Mouse (Mus musculus) limb, embryonic 10.5 days (tissue): ENCODE measurements around the gene Prkag2. TPM values are rescaled to one million over a fixed set of nuclear protein-coding genes. Genes with fewer than 3 reads are reported as not detected.
A peak's percentile ranks its signal among the peaks of the same experiment; 100 is the strongest.

Source experiments
- DNase-seq: peaks from one replicate; pipeline ENCODE4 v3.0.0-alpha.2; 2017; ENCODE audit warnings: low spot score
- H3K27ac ChIP-seq: fragments of 300-500 bp; sonication (generic); 2 replicates; pipeline ENCODE4 v1.5.1; 2016; ENCODE audit warnings: mild to moderate bottlenecking
- H3K27me3 ChIP-seq: fragments of 300-500 bp; sonication (generic); 2 replicates; pipeline ENCODE4 v1.6.1; 2016; ENCODE audit warnings: low read depth, mild to moderate bottlenecking; ENCODE audit not compliant: poor library complexity, severe bottlenecking
- H3K36me3 ChIP-seq: fragments of 300-500 bp; sonication (generic); 2 replicates; pipeline ENCODE4 v1.6.1; 2016; ENCODE audit warnings: mild to moderate bottlenecking, moderate library complexity
- H3K4me1 ChIP-seq: fragments of 300-500 bp; sonication (generic); 2 replicates; pipeline ENCODE4 v1.6.1; 2016
- H3K4me3 ChIP-seq: fragments of 300-500 bp; sonication (generic); 2 replicates; pipeline ENCODE4 v1.5.1; 2016; ENCODE audit warnings: mild to moderate bottlenecking, moderate library complexity
- H3K9me3 ChIP-seq: fragments of 300-500 bp; sonication (generic); replicated peaks from 2 replicates; pipeline ENCODE4 v1.6.1; 2016; ENCODE audit warnings: mild to moderate bottlenecking
- WGBS: fragments of 180-500 bp; shearing (Covaris S2); methylation state at CpG from one replicate; pipeline ENCODE4 v1.1.7; 2016; 5-methylcytosine and 5-hydroxymethylcytosine counted together
- polyA plus RNA-seq: library from polyadenylated mRNA; unstranded; fragments of >200 nt; fragmentation: Nextera tagmentation; extraction: Ambion mirVana; gene quantifications from 2 replicates; pipeline ENCODE4 v1.2.1, GENCODE M21; 2016

The Prkag2 gene
- polyA plus RNA-seq, 1 experiment from 2014 or later, result 35.1 TPM

- WGBS, result 76% methylated on average over 4 of the region's 4 CpGs
- Histone ChIP-seq H3K4me3 (no peak overlapping the region), H3K4me1 (peaks cover 21% of the 10 kb centered on the region; the same call in 1 of the 2 replicates)
Measured at GRCm38 (mm10) chr5:25031456-25031856, 69.0 kb downstream of the Prkag2 start.

GRCm38 (mm10) chr5:25031037-25031436 lies 69.4 kb downstream of the Prkag2 start:
- H3K27ac ChIP-seq, result no peak overlapping the region
- 91% methylated on average over 11 of the region's 11 CpGs for WGBS

More at GRCm38 (mm10) chr5:25031456-25031856, 69.0 kb downstream of the Prkag2 start:
- no peaks in the 10 kb centered on the region for H3K9me3 ChIP-seq
- H3K27ac ChIP-seq, result no peak overlapping the region
- no peaks in the 10 kb centered on the region for H3K36me3 ChIP-seq
- H3K27me3 ChIP-seq, result no peaks in the 10 kb centered on the region
- DNase-seq, result no peak

GRCm38 (mm10) chr5:25030276-25030681 lies 70.2 kb downstream of the Prkag2 start:
- Histone ChIP-seq H3K27ac (no peak overlapping the region), H3K36me3 (no peaks in the 10 kb centered on the region), H3K9me3 (no peaks in the 10 kb centered on the region), H3K27me3 (no peaks in the 10 kb centered on the region), H3K4me3 (no peak overlapping the region), H3K4me1 (peaks cover 21% of the 10 kb centered on the region; the same call in 1 of the 2 replicates)
- 28% methylated on average over 3 of the region's 3 CpGs for WGBS
- DNase-seq, result no peak

More at GRCm38 (mm10) chr5:25031037-25031436, 69.4 kb downstream of the Prkag2 start:
- Histone ChIP-seq H3K27me3 (no peaks in the 10 kb centered on the region), H3K4me1 (peaks cover 21% of the 10 kb centered on the region; the same call in 1 of the 2 replicates), H3K36me3 (no peaks in the 10 kb centered on the region), H3K9me3 (no peaks in the 10 kb centered on the region), H3K4me3 (no peak overlapping the region)
- DNase-seq, result no peak

GRCm38 (mm10) chr5:25027673-25028072 lies 72.8 kb downstream of the Prkag2 start:
- H3K36me3 ChIP-seq, result no peaks in the 10 kb centered on the region
- DNase-seq, result no peak
- no peaks in the 10 kb centered on the region for H3K9me3 ChIP-seq
- 69% methylated on average over 4 of the region's 4 CpGs for WGBS
- no peaks in the 10 kb centered on the region for H3K27me3 ChIP-seq
- H3K4me3 ChIP-seq, result no peak overlapping the region
- H3K27ac ChIP-seq, result no peak overlapping the region
- peaks cover 21% of the 10 kb centered on the region; the same call in 1 of the 2 replicates for H3K4me1 ChIP-seq

GRCm38 (mm10) chr5:25025309-25026019 lies 75.0 kb downstream of the Prkag2 start:
- H3K4me1 ChIP-seq, result peaks cover 21% of the 10 kb centered on the region; the same call in 1 of the 2 replicates
- no peak for DNase-seq
- no peak overlapping the region for H3K27ac ChIP-seq
- 82% methylated on average over 12 of the region's 12 CpGs for whole genome bisulfite sequencing
- H3K4me3 ChIP-seq, result no peak overlapping the region
- no peaks in the 10 kb centered on the region for H3K27me3 ChIP-seq
- no peaks in the 10 kb centered on the region for H3K9me3 ChIP-seq
- no peaks in the 10 kb centered on the region for H3K36me3 ChIP-seq

- Histone ChIP-seq H3K36me3 (no peaks in the 10 kb centered on the region), H3K27ac (no peak overlapping the region), H3K4me3 (no peak overlapping the region), H3K9me3 (no peaks in the 10 kb centered on the region), H3K4me1 (peaks cover 3% of the 10 kb centered on the region; the same call in 1 of the 2 replicates), H3K27me3 (no peaks in the 10 kb centered on the region)
- DNase-seq, result peak; percentile 63
- 49% methylated on average over 4 of the region's 4 CpGs for WGBS
Measured at GRCm38 (mm10) chr5:25022904-25023303, 77.5 kb downstream of the Prkag2 start.

- no peak overlapping the region for H3K27ac ChIP-seq
- H3K36me3 ChIP-seq, result no peaks in the 10 kb centered on the region
- no peaks in the 10 kb centered on the region for H3K27me3 ChIP-seq
- DNase-seq, result no peak
- H3K4me1 ChIP-seq, result no peaks in the 10 kb centered on the region
- no peaks in the 10 kb centered on the region for H3K9me3 ChIP-seq
- WGBS, result 90% methylated on average over 6 of the region's 6 CpGs
- no peak overlapping the region for H3K4me3 ChIP-seq
Measured at GRCm38 (mm10) chr5:25019221-25019620, 81.2 kb downstream of the Prkag2 start.

- DNase-seq, result no peak
- peaks cover 27% of the 10 kb centered on the region for H3K27me3 ChIP-seq
- peaks cover 17% of the 10 kb centered on the region for H3K4me1 ChIP-seq
- H3K27ac ChIP-seq, result no peak overlapping the region
- H3K36me3 ChIP-seq, result no peaks in the 10 kb centered on the region
- no peak overlapping the region for H3K4me3 ChIP-seq
- no peaks in the 10 kb centered on the region for H3K9me3 ChIP-seq
- WGBS, result 90% methylated on average over 4 of the region's 4 CpGs
Measured at GRCm38 (mm10) chr5:25012134-25012533, 88.3 kb downstream of the Prkag2 start.

- Histone ChIP-seq H3K9me3 (no peaks in the 10 kb centered on the region), H3K4me3 (peak overlapping the region; percentile 34; the same call in 1 of the 2 replicates), H3K36me3 (no peaks in the 10 kb centered on the region), H3K27me3 (peaks cover 29% of the 10 kb centered on the region), H3K27ac (no peak overlapping the region), H3K4me1 (peaks cover 17% of the 10 kb centered on the region)
- 8% methylated on average over 8 of the region's 8 CpGs for WGBS
- peak; percentile 89 for DNase-seq
Measured at GRCm38 (mm10) chr5:25011019-25011485, 89.4 kb downstream of the Prkag2 start.

GRCm38 (mm10) chr5:25010438-25010892 lies 90.0 kb downstream of the Prkag2 start:
- DNase-seq, result peak; percentile 88
- Histone ChIP-seq H3K27ac (no peak overlapping the region), H3K27me3 (peaks cover 29% of the 10 kb centered on the region), H3K36me3 (no peaks in the 10 kb centered on the region), H3K4me1 (peaks cover 17% of the 10 kb centered on the region), H3K9me3 (no peaks in the 10 kb centered on the region), H3K4me3 (peak overlapping the region; percentile 34; the same call in 1 of the 2 replicates)
- WGBS, result 5% methylated on average over 9 of the region's 9 CpGs

- Histone ChIP-seq H3K27me3 (peaks cover 29% of the 10 kb centered on the region), H3K9me3 (no peaks in the 10 kb centered on the region), H3K36me3 (no peaks in the 10 kb centered on the region), H3K4me3 (no peak overlapping the region), H3K4me1 (peaks cover 17% of the 10 kb centered on the region), H3K27ac (no peak overlapping the region)
- no peak for DNase-seq
- 39% methylated on average over 3 of the region's 3 CpGs for WGBS
Measured at GRCm38 (mm10) chr5:25009770-25010169, 90.7 kb downstream of the Prkag2 start.

GRCm38 (mm10) chr5:25008966-25009365 lies 91.5 kb downstream of the Prkag2 start:
- no peak for DNase-seq
- Histone ChIP-seq H3K4me1 (peaks cover 17% of the 10 kb centered on the region), H3K36me3 (no peaks in the 10 kb centered on the region), H3K27ac (no peak overlapping the region), H3K27me3 (peaks cover 29% of the 10 kb centered on the region), H3K9me3 (no peaks in the 10 kb centered on the region), H3K4me3 (no peak overlapping the region)
- WGBS, result 23% methylated on average over 3 of the region's 3 CpGs

- Histone ChIP-seq H3K4me3 (no peak overlapping the region), H3K27me3 (peaks cover 29% of the 10 kb centered on the region), H3K27ac (no peak overlapping the region), H3K9me3 (no peaks in the 10 kb centered on the region), H3K4me1 (peaks cover 17% of the 10 kb centered on the region), H3K36me3 (no peaks in the 10 kb centered on the region)
- peak; percentile 89 for DNase-seq
- WGBS, result 48% methylated on average over 8 of the region's 8 CpGs
Measured at GRCm38 (mm10) chr5:25006848-25007247, 93.6 kb downstream of the Prkag2 start.
